Comparison of ENCODE assay signal across 23 mouse cellular contexts in genomic region chr12:97090577-97091214, GRCm38 (mm10).
DNase-seq lines count a peak whose midpoint lies in the region; ATAC-seq and TF ChIP-seq lines count a peak whose summit lies in the region.
"Had no signal": no experiment of that assay in that cellular context is flagged by ENCODE, and none has a peak within 500 bp of the region (broad histone marks: within the 10 kb centered on the region; RNA-seq: fewer than 3 reads in every experiment).

No protein-coding gene starts in this region.

- TF ChIP-seq CTCF in hindbrain, postnatal 0 days (IDR thresholded peaks at IDR 0.05; ENCODE audit: low read depth), result no peak
- TF ChIP-seq CTCF in brain, embryonic 14.5 days (IDR thresholded peaks at IDR 0.05; ENCODE audit: borderline replicate concordance, extremely low read depth, insufficient read depth, insufficient read length), result no peak
- no peak for TF ChIP-seq CTCF in midbrain, postnatal 0 days (IDR thresholded peaks at IDR 0.05)

- WGBS in hindbrain, postnatal 0 days, result 48% methylated on average over 2 of the region's 2 CpGs
- WGBS in hindbrain, embryonic 16.5 days, result 41% methylated on average over 2 of the region's 2 CpGs
- 32% methylated on average over 2 of the region's 2 CpGs for WGBS in midbrain, postnatal 0 days

- H3K9me3 ChIP-seq in hindbrain, postnatal 0 days (ENCODE audit: low read length), result no peaks in the 10 kb centered on the region
- no peaks in the 10 kb centered on the region for H3K9me3 ChIP-seq in hindbrain, embryonic 16.5 days (ENCODE audit: control insufficient read depth, low read length)
- no peaks in the 10 kb centered on the region for H3K9me3 ChIP-seq in midbrain, postnatal 0 days (ENCODE audit: low read length)
- H3K9me3 ChIP-seq: forebrain, embryonic 10.5 days; liver, embryonic 13.5 days had no signal

- H3K4me2 ChIP-seq in hindbrain, postnatal 0 days (ENCODE audit: low read depth, low read length), result no peak overlapping the region
- no peak overlapping the region for H3K4me2 ChIP-seq in hindbrain, embryonic 16.5 days (ENCODE audit: low read length)
- H3K4me2 ChIP-seq in midbrain, postnatal 0 days (ENCODE audit: low read depth, low read length, poor library complexity, severe bottlenecking), result no peak overlapping the region
- H3K4me2 ChIP-seq: liver, embryonic 13.5 days had no signal

- DNase-seq in adrenal gland, adult 8-10 months, result peak; percentile 0
- DNase-seq in adrenal gland, postnatal 10 days, result no peak
- DNase-seq in hindbrain, postnatal 0 days (ENCODE audit: low spot score), result peak; percentile 4
- peak; percentile 53 for DNase-seq in brain, embryonic 14.5 days (ENCODE audit: low read depth)
- DNase-seq in midbrain, postnatal 0 days (ENCODE audit: low spot score), result peak; percentile 1
- no peak for DNase-seq in cerebellum, postnatal 14 days
- DNase-seq: adrenal gland, postnatal 36 days; cerebellum, adult 11 months; cerebellum, adult 9-11 months; gastrocnemius, postnatal 25 days; heart, adult 2 months; kidney, adult 11 months; layer of hippocampus, adult 9-11 months; liver, embryonic 13.5 days; lung, adult 2 months; lung, postnatal 14 days; right cerebral cortex, postnatal 25 days; spleen, adult 18-20 months; thymus, postnatal 36 days had no signal

- TF ChIP-seq POLR2A in brain, embryonic 14.5 days (IDR thresholded peaks at IDR 0.05; ENCODE audit: borderline replicate concordance, extremely low read depth, insufficient read depth, insufficient read length, poor library complexity, severe bottlenecking), result no peak

- no peak overlapping the region for H3K27ac ChIP-seq in hindbrain, postnatal 0 days
- no peak overlapping the region for H3K27ac ChIP-seq in hindbrain, embryonic 16.5 days (ENCODE audit: low read depth, low read length)
- no peak overlapping the region for H3K27ac ChIP-seq in midbrain, postnatal 0 days (ENCODE audit: low read depth, low read length)
- H3K27ac ChIP-seq: forebrain, embryonic 10.5 days; heart, adult 2 months; liver, embryonic 13.5 days had no signal

- H3K4me1 ChIP-seq in hindbrain, postnatal 0 days (ENCODE audit: insufficient read depth, low read length), result no peaks in the 10 kb centered on the region
- H3K4me1 ChIP-seq in hindbrain, embryonic 16.5 days (ENCODE audit: control insufficient read depth, insufficient read depth, low read depth, low read length), result no peaks in the 10 kb centered on the region
- 0 out of 2 replicates have a peak, but pooled peaks cover 2% of the 10 kb centered on the region for H3K4me1 ChIP-seq in midbrain, postnatal 0 days (ENCODE audit: insufficient read depth, low read length)
- H3K4me1 ChIP-seq: forebrain, embryonic 10.5 days; liver, embryonic 13.5 days had no signal

- ATAC-seq in hindbrain, postnatal 0 days, result no peak
- no peak for ATAC-seq in hindbrain, embryonic 16.5 days
- no peak for ATAC-seq in midbrain, postnatal 0 days (ENCODE audit: low FRiP score)
- ATAC-seq: activated CD4-positive, CD25-positive, alpha-beta regulatory T cell, adult 4 months; forebrain, embryonic 16.5 days had no signal

- no peaks in the 10 kb centered on the region for H3K27me3 ChIP-seq in hindbrain, postnatal 0 days (ENCODE audit: insufficient read depth, low read length)
- H3K27me3 ChIP-seq in hindbrain, embryonic 16.5 days (replicated peaks; ENCODE audit: control insufficient read depth, insufficient read depth, low read length), result no peaks in the 10 kb centered on the region
- no peaks in the 10 kb centered on the region for H3K27me3 ChIP-seq in midbrain, postnatal 0 days (ENCODE audit: insufficient read depth, low read length)
- H3K27me3 ChIP-seq: liver, embryonic 13.5 days had no signal

- no peak overlapping the region for H3K9ac ChIP-seq in hindbrain, postnatal 0 days (replicated peaks; ENCODE audit: low read length)
- no peak overlapping the region for H3K9ac ChIP-seq in hindbrain, embryonic 16.5 days (ENCODE audit: low read depth, low read length)
- H3K9ac ChIP-seq in midbrain, postnatal 0 days (replicated peaks; ENCODE audit: low read length, poor library complexity, severe bottlenecking), result no peak overlapping the region
- H3K9ac ChIP-seq: liver, embryonic 13.5 days had no signal

- H3K4me3 ChIP-seq in hindbrain, postnatal 0 days (ENCODE audit: low read length), result no peak overlapping the region
- no peak overlapping the region for H3K4me3 ChIP-seq in hindbrain, embryonic 16.5 days (ENCODE audit: low read length)
- no peak overlapping the region for H3K4me3 ChIP-seq in midbrain, postnatal 0 days (ENCODE audit: low read depth, low read length)
- H3K4me3 ChIP-seq: forebrain, embryonic 10.5 days; heart, adult 2 months; liver, embryonic 13.5 days had no signal

- H3K36me3 ChIP-seq in hindbrain, postnatal 0 days (ENCODE audit: insufficient read depth, low read length), result no peaks in the 10 kb centered on the region
- no peaks in the 10 kb centered on the region for H3K36me3 ChIP-seq in hindbrain, embryonic 16.5 days (ENCODE audit: control insufficient read depth, insufficient read depth, low read length)
- H3K36me3 ChIP-seq in midbrain, postnatal 0 days (ENCODE audit: insufficient read depth, low read length), result no peaks in the 10 kb centered on the region
- H3K36me3 ChIP-seq: forebrain, embryonic 10.5 days; liver, embryonic 13.5 days had no signal

Comparison
In these comparisons a context has a peak if more than half of its experiments do, and no peak if none do; other contexts are left out.
1. DNase-seq: peak in adrenal gland, adult 8-10 months (single experiment), hindbrain, postnatal 0 days (single experiment), brain, embryonic 14.5 days (single experiment) and midbrain, postnatal 0 days (single experiment); none in adrenal gland, postnatal 10 days (single experiment) and cerebellum, postnatal 14 days (0 of 2).